Mouse (Mus musculus) brain, embryonic 14.5 days (tissue): Measurements from ENCODE around the gene Nrsn1. TPM values are rescaled to one million over a fixed set of nuclear protein-coding genes. Genes with fewer than 3 reads are reported as not detected.

Experiments
- DNase-seq: peaks from one replicate; pipeline ENCODE4 v3.0.0-alpha.2; 2011; ENCODE audit warnings: low read depth
- CTCF ChIP-seq: fragments of 200-500 bp; IDR thresholded peaks from 2 replicates; pipeline ENCODE4 v1.5.1; 2012; ENCODE audit warnings: inconsistent platforms, mild to moderate bottlenecking, moderate library complexity, borderline replicate concordance; ENCODE audit not compliant: insufficient read depth, insufficient read length; ENCODE audit errors: extremely low read depth
- POLR2A ChIP-seq: fragments of 200-500 bp; IDR thresholded peaks from 2 replicates; pipeline ENCODE4 v1.6.1; 2012; ENCODE audit warnings: mild to moderate bottlenecking, inconsistent platforms, borderline replicate concordance; ENCODE audit not compliant: poor library complexity, insufficient read depth, insufficient read length, severe bottlenecking; ENCODE audit errors: extremely low read depth
- polyA plus RNA-seq: library from polyadenylated mRNA; depleted of rRNA; stranded (reverse); fragments of >200 nt; gene quantifications from 2 replicates; pipeline ENCODE4 v1.2.3, GENCODE M21; 2012; rRNA removed

The Nrsn1 gene
- polyA plus RNA-seq, 1 experiment, result 31.3 TPM

DNA sequence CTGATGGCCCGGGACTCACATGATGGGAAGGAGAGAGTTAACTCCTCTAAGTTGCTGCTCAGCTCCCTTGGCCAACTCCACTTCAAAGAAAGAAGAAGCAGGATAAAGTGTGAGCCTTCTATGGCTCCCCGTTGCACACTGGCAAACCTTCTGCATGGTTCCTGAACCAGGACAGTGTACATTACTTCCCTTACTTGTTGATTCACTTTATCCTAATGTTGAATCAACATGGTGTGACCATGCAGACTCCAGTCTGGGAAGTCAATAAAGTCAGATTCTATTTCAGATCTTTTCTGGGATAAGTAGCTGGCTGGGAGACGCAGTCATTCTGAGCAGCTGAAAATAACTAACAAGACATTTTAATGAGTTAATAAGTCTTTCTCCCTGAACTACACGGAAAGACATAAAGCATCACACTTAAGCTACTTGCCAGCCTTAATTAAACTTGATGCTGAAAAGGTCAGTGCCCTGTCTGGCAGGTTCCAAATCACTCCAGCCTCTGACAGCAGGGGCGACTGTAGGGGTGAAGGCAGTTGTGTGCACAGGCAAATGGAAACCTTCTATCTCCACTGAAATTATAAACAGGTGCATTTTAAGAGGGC is 50.0 kb downstream of the Nrsn1 start:
- TF ChIP-seq CTCF, result no peak
- no peak for TF ChIP-seq POLR2A
- peak; percentile 8 for DNase-seq

GRCm38 (mm10) chr13:25218394-25218793 is 51.9 kb downstream of the Nrsn1 start:
- no peak for DNase-seq
- TF ChIP-seq CTCF (no peak), POLR2A (no peak)

DNA sequence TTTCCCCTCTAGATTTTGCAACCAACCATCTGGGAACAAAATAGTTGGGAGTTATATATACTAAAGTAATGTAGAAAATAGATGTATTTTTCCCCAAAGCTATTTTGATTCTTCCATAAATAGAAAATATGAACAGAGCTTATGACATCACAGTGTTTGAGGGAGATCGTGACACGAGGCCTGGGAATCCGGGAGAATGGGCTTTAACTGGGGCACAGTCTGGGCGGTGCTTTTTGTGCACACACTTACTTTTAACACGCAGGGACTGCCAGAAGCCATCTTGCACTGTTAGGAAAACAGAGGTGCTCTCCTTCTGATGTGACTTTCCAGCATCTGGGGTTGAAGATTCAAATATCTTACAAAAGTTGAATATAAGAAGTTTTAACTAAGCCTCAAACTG is 63.4 kb downstream of the Nrsn1 start:
- TF ChIP-seq CTCF (no peak), POLR2A (no peak)
- DNase-seq, result no peak

Other genes starting within 250 kb of the Nrsn1 start
- gene Dcdc2a, start 214.5 kb downstream of the Nrsn1 start, polyA plus RNA-seq, result 0.82 and 2.9 TPM in 2 replicates